Mouse (Mus musculus): Measurements from ENCODE around the gene Nmd3. TPM values are rescaled to one million over a fixed set of nuclear protein-coding genes. Genes with fewer than 3 reads are reported as not detected.

The Nmd3 gene
- polyA plus RNA-seq, 1 experiment from 2014 or later, result 130 TPM

DNA sequence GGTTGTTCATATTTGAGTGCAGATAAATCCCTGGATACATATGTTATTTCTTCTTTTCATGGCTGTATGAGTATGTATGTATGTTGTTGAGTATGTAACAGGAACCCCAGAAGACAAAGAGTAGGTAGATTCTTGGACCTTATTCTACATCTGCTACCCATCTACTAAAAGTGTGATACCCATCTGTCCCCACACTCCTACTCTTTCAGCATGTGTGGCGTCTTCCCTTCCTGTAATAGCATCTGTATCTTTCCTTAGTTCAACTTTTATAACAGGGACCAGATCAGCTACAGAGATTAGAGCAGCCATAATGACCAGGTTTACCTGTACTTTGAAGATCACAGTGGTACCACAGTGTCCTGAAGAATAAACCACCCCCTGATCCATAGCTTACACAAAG lies 81.4 kb downstream of the Nmd3 start:
- Histone ChIP-seq H3K27me3 (ENCODE audit: insufficient read depth, low read length) (no peaks in the 10 kb centered on the region), H3K36me3 (ENCODE audit: insufficient read depth, low read length) (no peaks in the 10 kb centered on the region), H3K9me3 (replicated peaks; ENCODE audit: low read length) (no peaks in the 10 kb centered on the region), H3K27ac (no peak overlapping the region), H3K4me2 (ENCODE audit: low read length) (no peak overlapping the region), H3K4me3 (replicated peaks; ENCODE audit: low read depth, low read length) (no peak overlapping the region), H3K4me1 (replicated peaks; ENCODE audit: insufficient read depth, low read length) (no peaks in the 10 kb centered on the region), H3K9ac (ENCODE audit: low read depth, low read length) (no peak overlapping the region)
- 82% methylated on average over 1 of the region's 1 CpGs for WGBS
- DNase-seq (ENCODE audit: low spot score) (no peak), ATAC-seq (replicated peaks; ENCODE audit: low FRiP score, low read depth) (no peak)
- TF ChIP-seq CTCF (IDR thresholded peaks at IDR 0.05; ENCODE audit: low read depth), result no peak

Other genes with a start within 250 kb of the Nmd3 start
- gene B3galnt1, start 123.0 kb upstream of the Nmd3 start, polyA plus RNA-seq (2015; fragmentation: Nextera tagmentation; extraction: Ambion mirVana), result 31.4 and 33.9 TPM in 2 replicates
- gene Sptssb, start 138.0 kb downstream of the Nmd3 start, polyA plus RNA-seq (2015; fragmentation: Nextera tagmentation; extraction: Ambion mirVana), result 14.5 and 23.0 TPM in 2 replicates